In the genomic region with DNA sequence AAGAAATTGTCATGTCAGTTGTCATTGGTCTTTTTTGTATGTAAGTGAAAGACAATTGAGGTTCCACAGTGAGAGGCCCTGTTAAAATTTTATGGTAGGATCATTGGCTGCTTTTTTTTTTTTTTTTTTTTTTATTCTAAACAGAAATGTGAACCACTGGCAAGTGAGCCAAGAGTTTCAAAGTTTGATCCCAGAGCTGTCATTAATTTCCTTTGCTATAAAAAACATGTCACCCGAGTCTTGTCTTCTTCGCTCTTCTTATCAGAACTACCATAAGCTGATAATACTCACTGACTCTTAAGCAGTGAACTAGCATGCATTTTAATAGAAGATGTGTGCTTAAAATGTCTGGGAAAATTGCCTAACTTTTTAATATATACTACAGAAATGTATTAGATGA, we compare ENCODE assay signal across 31 mouse cellular contexts.
"Had no signal": no experiment of that assay in that cellular context is flagged by ENCODE, and none has a peak within 500 bp of the region (broad histone marks: within the 10 kb centered on the region; RNA-seq: fewer than 3 reads in every experiment).

No protein-coding gene starts in this region.

- DNase-seq: left cerebral cortex, postnatal 4 days; liver; liver, embryonic 13.5 days; liver, postnatal 0 days; lung, adult 18-20 months; lung, adult 2 months; lung, postnatal 14 days; lung, postnatal 36 days; lung, postnatal 4 days; midbrain, embryonic 14.5 days had no signal

- H3K36me3 ChIP-seq: limb, embryonic 10.5 days; limb, embryonic 12.5 days; limb, embryonic 13.5 days; limb, embryonic 15.5 days; liver, embryonic 12.5 days; liver, embryonic 13.5 days; liver, embryonic 15.5 days; lung, embryonic 15.5 days; midbrain, embryonic 10.5 days; midbrain, embryonic 12.5 days; midbrain, embryonic 13.5 days; midbrain, embryonic 15.5 days; neural tube, embryonic 12.5 days had no signal

- H3K4me2 ChIP-seq: limb, embryonic 12.5 days; limb, embryonic 13.5 days; limb, embryonic 15.5 days; liver, embryonic 11.5 days; liver, embryonic 12.5 days; liver, embryonic 13.5 days; liver, embryonic 15.5 days; lung, embryonic 15.5 days; midbrain, embryonic 11.5 days; midbrain, embryonic 12.5 days; midbrain, embryonic 13.5 days; midbrain, embryonic 15.5 days; neural tube, embryonic 12.5 days had no signal

- H3K4me3 ChIP-seq: left cerebral cortex, adult 2 months; limb, embryonic 10.5 days; limb, embryonic 12.5 days; limb, embryonic 13.5 days; limb, embryonic 15.5 days; liver, embryonic 12.5 days; liver, embryonic 13.5 days; liver, embryonic 15.5 days; lung, embryonic 15.5 days; megakaryocyte, embryonic 14.5 days; midbrain, embryonic 10.5 days; midbrain, embryonic 12.5 days; midbrain, embryonic 13.5 days; midbrain, embryonic 15.5 days; myocyte; neural tube, embryonic 12.5 days had no signal

- H3K9ac ChIP-seq: limb, embryonic 12.5 days; limb, embryonic 13.5 days; limb, embryonic 15.5 days; liver, embryonic 12.5 days; liver, embryonic 13.5 days; liver, embryonic 14.5 days; liver, embryonic 15.5 days; liver, postnatal 0 days; lung, embryonic 15.5 days; midbrain, embryonic 12.5 days; midbrain, embryonic 13.5 days; midbrain, embryonic 15.5 days; neural tube, embryonic 12.5 days had no signal

- H3K27ac ChIP-seq: left cerebral cortex, adult 2 months; limb, embryonic 10.5 days; limb, embryonic 12.5 days; limb, embryonic 13.5 days; limb, embryonic 15.5 days; liver, embryonic 12.5 days; liver, embryonic 13.5 days; liver, embryonic 14.5 days; liver, embryonic 15.5 days; lung, embryonic 15.5 days; macrophage; midbrain, embryonic 10.5 days; midbrain, embryonic 12.5 days; midbrain, embryonic 13.5 days; midbrain, embryonic 15.5 days; neural tube, embryonic 12.5 days had no signal

- ATAC-seq: liver, embryonic 12.5 days; liver, postnatal 0 days; lung, postnatal 0 days; midbrain, embryonic 13.5 days; midbrain, embryonic 15.5 days; midbrain, embryonic 16.5 days had no signal

- H3K9me3 ChIP-seq: limb, embryonic 10.5 days; limb, embryonic 12.5 days; limb, embryonic 13.5 days; limb, embryonic 15.5 days; liver, embryonic 12.5 days; liver, embryonic 13.5 days; liver, embryonic 15.5 days; lung, embryonic 15.5 days; midbrain, embryonic 12.5 days; midbrain, embryonic 13.5 days; midbrain, embryonic 15.5 days; neural tube, embryonic 12.5 days had no signal

- H3K27me3 ChIP-seq: limb, embryonic 12.5 days; limb, embryonic 13.5 days; limb, embryonic 15.5 days; liver, embryonic 12.5 days; liver, embryonic 13.5 days; liver, embryonic 15.5 days; lung, embryonic 15.5 days; megakaryocyte, embryonic 14.5 days; midbrain, embryonic 12.5 days; midbrain, embryonic 13.5 days; midbrain, embryonic 15.5 days; neural tube, embryonic 12.5 days had no signal

- H3K4me1 ChIP-seq: limb, embryonic 10.5 days; limb, embryonic 12.5 days; limb, embryonic 15.5 days; liver, embryonic 12.5 days; liver, embryonic 13.5 days; liver, embryonic 15.5 days; lung, embryonic 15.5 days; megakaryocyte, embryonic 14.5 days; midbrain, embryonic 10.5 days; midbrain, embryonic 12.5 days; midbrain, embryonic 13.5 days; midbrain, embryonic 15.5 days; neural tube, embryonic 12.5 days had no signal
